In genomic region chr9:58248746-58249413, GRCm38 (mm10) we compare ENCODE assay signal across 8 mouse cellular contexts. TPM values are rescaled to one million over a fixed set of nuclear protein-coding genes. Genes with fewer than 3 reads are reported as not detected.
DNase-seq lines count a peak whose midpoint lies in the region; ATAC-seq lines count a peak whose summit lies in the region.

No protein-coding gene starts in this region.

- intact Hi-C loops in gastrocnemius, postnatal 14 days (cut with DNase I; ENCODE audit: low total_unique reads): no loop called here

- H3K4me3 ChIP-seq in heart, embryonic 12.5 days: peak overlapping the region; percentile 58
- peak overlapping the region; percentile 59 for H3K4me3 ChIP-seq in hindbrain, embryonic 10.5 days
- H3K4me3 ChIP-seq in midbrain, embryonic 11.5 days (ENCODE audit: low read depth, low read length): peak overlapping the region; percentile 45

- peaks cover 42% of the 10 kb centered on the region for H3K4me1 ChIP-seq in heart, embryonic 12.5 days (replicated peaks)
- H3K4me1 ChIP-seq in hindbrain, embryonic 10.5 days (replicated peaks): peaks cover 43% of the 10 kb centered on the region
- H3K4me1 ChIP-seq in midbrain, embryonic 11.5 days (ENCODE audit: control insufficient read depth, insufficient read depth, low read length): peaks cover 19% of the 10 kb centered on the region

- no peaks in the 10 kb centered on the region for H3K9me3 ChIP-seq in heart, embryonic 12.5 days (replicated peaks)
- no peaks in the 10 kb centered on the region for H3K9me3 ChIP-seq in hindbrain, embryonic 10.5 days
- no peaks in the 10 kb centered on the region for H3K9me3 ChIP-seq in midbrain, embryonic 11.5 days (ENCODE audit: control insufficient read depth, low read length)

- no peaks in the 10 kb centered on the region for H3K27me3 ChIP-seq in heart, embryonic 12.5 days (replicated peaks)
- no peaks in the 10 kb centered on the region for H3K27me3 ChIP-seq in hindbrain, embryonic 10.5 days (ENCODE audit: insufficient read depth, poor library complexity, severe bottlenecking)
- no peaks in the 10 kb centered on the region for H3K27me3 ChIP-seq in midbrain, embryonic 11.5 days (ENCODE audit: control insufficient read depth, insufficient read depth, low read length)

- H3K36me3 ChIP-seq in heart, embryonic 12.5 days: peaks cover 6% of the 10 kb centered on the region
- no peaks in the 10 kb centered on the region for H3K36me3 ChIP-seq in hindbrain, embryonic 10.5 days
- H3K36me3 ChIP-seq in midbrain, embryonic 11.5 days (ENCODE audit: control insufficient read depth, insufficient read depth, low read length): no peaks in the 10 kb centered on the region; the same call in 1 of the 2 replicates

- H3K4me2 ChIP-seq in heart, embryonic 12.5 days: peak overlapping the region; percentile 72
- peak overlapping the region; percentile 66 for H3K4me2 ChIP-seq in midbrain, embryonic 11.5 days

- ATAC-seq in heart, embryonic 12.5 days (ENCODE audit: insufficient number of reproducible peaks, low FRiP score): no peak
- ATAC-seq in midbrain, embryonic 11.5 days (ENCODE audit: low FRiP score): no peak

- no peak for DNase-seq in heart, adult 11 months
- peak; percentile 17 for DNase-seq in Muller cell, postnatal 12 days (ENCODE audit: inconsistent ontology term)
- no peak for DNase-seq in hindbrain, embryonic 10.5 days (ENCODE audit: low spot score)
- DNase-seq in midbrain, embryonic 11.5 days (ENCODE audit: low spot score, missing footprints): peak; percentile 78
- no peak for DNase-seq in embryo, embryonic 9.5 days (ENCODE audit: extremely low spot score)
- no peak for DNase-seq in spleen, adult 18-20 months
- DNase-seq in gastrocnemius, postnatal 14 days: no peak

- peak overlapping the region; percentile 85 for H3K27ac ChIP-seq in heart, embryonic 12.5 days (ENCODE audit: poor library complexity, severe bottlenecking)
- peak overlapping the region; percentile 86 for H3K27ac ChIP-seq in hindbrain, embryonic 10.5 days
- no peak overlapping the region for H3K27ac ChIP-seq in midbrain, embryonic 11.5 days (ENCODE audit: low read depth, low read length)

- WGBS in heart, embryonic 12.5 days: 25% methylated on average over 7 of the region's 7 CpGs
- WGBS in hindbrain, embryonic 10.5 days: 43% methylated on average over 7 of the region's 7 CpGs
- WGBS in midbrain, embryonic 11.5 days: 49% methylated on average over 7 of the region's 7 CpGs

- peak overlapping the region; percentile 87 for H3K9ac ChIP-seq in heart, embryonic 12.5 days
- peak overlapping the region; percentile 78 for H3K9ac ChIP-seq in midbrain, embryonic 11.5 days (ENCODE audit: low read length)

RNA-seq across cellular contexts. Expression of gene Pml, which starts 0.7 kb away (rescaled TPM):
- 15.2 and 15.5 TPM in 2 replicates for polyA plus RNA-seq in heart, embryonic 12.5 days (2016; fragmentation: Nextera tagmentation; extraction: Ambion mirVana)
- polyA plus RNA-seq in hindbrain, embryonic 10.5 days (2016; fragmentation: Nextera tagmentation; extraction: Ambion mirVana): 9.5 and 13.5 TPM in 2 replicates
- 8.7 and 10.1 TPM in 2 replicates for polyA plus RNA-seq in midbrain, embryonic 11.5 days (2014; fragmentation: Nextera tagmentation; extraction: Ambion mirVana)
- 1 to 10 TPM; 5.2 to 7.5 TPM for total RNA-seq in gastrocnemius, postnatal 14 days (2021)

RNA-seq across cellular contexts. Expression of gene Stoml1, which starts 4.1 kb away (rescaled TPM):
- 24.0 and 24.7 TPM in 2 replicates for polyA plus RNA-seq in heart, embryonic 12.5 days (2016; fragmentation: Nextera tagmentation; extraction: Ambion mirVana)
- polyA plus RNA-seq in hindbrain, embryonic 10.5 days (2016; fragmentation: Nextera tagmentation; extraction: Ambion mirVana): 27.7 and 39.8 TPM in 2 replicates
- 27.6 and 29.7 TPM in 2 replicates for polyA plus RNA-seq in midbrain, embryonic 11.5 days (2014; fragmentation: Nextera tagmentation; extraction: Ambion mirVana)
- 1 to 10 TPM; 7.0 to 8.7 TPM for total RNA-seq in gastrocnemius, postnatal 14 days (2021)

RNA-seq across cellular contexts. Expression of gene Islr2, which starts 44.8 kb away (rescaled TPM):
- 0.05 TPM in 1 of 2 replicates, not detected in the other for polyA plus RNA-seq in heart, embryonic 12.5 days (2016; fragmentation: Nextera tagmentation; extraction: Ambion mirVana)
- 1.5 and 6.6 TPM in 2 replicates for polyA plus RNA-seq in hindbrain, embryonic 10.5 days (2016; fragmentation: Nextera tagmentation; extraction: Ambion mirVana)
- 18.7 and 19.6 TPM in 2 replicates for polyA plus RNA-seq in midbrain, embryonic 11.5 days (2014; fragmentation: Nextera tagmentation; extraction: Ambion mirVana)
- total RNA-seq in gastrocnemius, postnatal 14 days (2021): 1 to 10 TPM; 3.1 to 5.8 TPM

RNA-seq across cellular contexts. Expression of gene Islr, which starts 44.8 kb away (rescaled TPM):
- polyA plus RNA-seq in heart, embryonic 12.5 days (2016; fragmentation: Nextera tagmentation; extraction: Ambion mirVana): 8.5 and 8.6 TPM in 2 replicates
- polyA plus RNA-seq in hindbrain, embryonic 10.5 days (2016; fragmentation: Nextera tagmentation; extraction: Ambion mirVana): 9.9 and 14.0 TPM in 2 replicates
- 13.0 and 13.9 TPM in 2 replicates for polyA plus RNA-seq in midbrain, embryonic 11.5 days (2014; fragmentation: Nextera tagmentation; extraction: Ambion mirVana)
- 10 to 100 TPM; 58.1 to 77.5 TPM for total RNA-seq in gastrocnemius, postnatal 14 days (2021)

Comparison
In these comparisons a context has a peak if more than half of its experiments do, and no peak if none do; other contexts are left out.
1. DNase-seq: peak in Muller cell, postnatal 12 days (single experiment) and midbrain, embryonic 11.5 days (single experiment); none in heart, adult 11 months (single experiment), hindbrain, embryonic 10.5 days (single experiment), embryo, embryonic 9.5 days (single experiment), spleen, adult 18-20 months (0 of 2) and gastrocnemius, postnatal 14 days (single experiment).
2. Peak in every context shown above with its lines, with median percentiles within 50 percentile points of each other: H3K4me3 ChIP-seq.